Mouse (Mus musculus): ENCODE measurements around the gene Cnbd2. TPM values are rescaled to one million over a fixed set of nuclear protein-coding genes. Genes with fewer than 3 reads are reported as not detected.

The Cnbd2 gene
- polyA plus RNA-seq (2017; shearing (Covaris generic)): 1 to 10 TPM; 5.3 to 7.5 (median 5.8) TPM

- ATAC-seq: peak; percentile 93
Observed at GRCm38 (mm10) chr2:156312297-156312897, at the start of gene Cnbd2, which contains the start of gene Scand1. Gene Cnbd2 (plus strand): TSS chr2:156312299. Gene Scand1 (minus strand): TSS chr2:156312704.

- peak; percentile 55 for ATAC-seq
Observed at GRCm38 (mm10) chr2:156263204-156263893, 48.8 kb upstream of the Cnbd2 start.

- no peak for ATAC-seq
Observed at GRCm38 (mm10) chr2:156267636-156268035, 44.5 kb upstream of the Cnbd2 start.

GRCm38 (mm10) chr2:156272553-156272952 lies 39.5 kb upstream of the Cnbd2 start:
- ATAC-seq: no peak

- peak; percentile 87 for ATAC-seq
Observed at GRCm38 (mm10) chr2:156278226-156279017, 33.7 kb upstream of the Cnbd2 start.

- no peak for ATAC-seq
Observed at GRCm38 (mm10) chr2:156281227-156281626, 30.9 kb upstream of the Cnbd2 start.

GRCm38 (mm10) chr2:156285161-156285560 lies 26.9 kb upstream of the Cnbd2 start:
- ATAC-seq: no peak

GRCm38 (mm10) chr2:156286733-156287132 lies 25.4 kb upstream of the Cnbd2 start:
- no peak for ATAC-seq

GRCm38 (mm10) chr2:156288222-156288621 lies 23.9 kb upstream of the Cnbd2 start:
- ATAC-seq: no peak

- no peak for ATAC-seq
Observed at GRCm38 (mm10) chr2:156289552-156290160, 22.4 kb upstream of the Cnbd2 start.

- ATAC-seq: no peak
Observed at GRCm38 (mm10) chr2:156291998-156292397, 20.1 kb upstream of the Cnbd2 start.

GRCm38 (mm10) chr2:156295601-156296063 lies 16.5 kb upstream of the Cnbd2 start:
- ATAC-seq: no peak

- ATAC-seq: no peak
Observed at GRCm38 (mm10) chr2:156296190-156296589, 15.9 kb upstream of the Cnbd2 start.

GRCm38 (mm10) chr2:156297653-156298052 lies 14.4 kb upstream of the Cnbd2 start:
- no peak for ATAC-seq

- ATAC-seq: no peak
Observed at GRCm38 (mm10) chr2:156298458-156298857, 13.6 kb upstream of the Cnbd2 start.

GRCm38 (mm10) chr2:156302063-156302462 lies 10.0 kb upstream of the Cnbd2 start:
- ATAC-seq: no peak

GRCm38 (mm10) chr2:156304351-156304750 lies 7.7 kb upstream of the Cnbd2 start:
- no peak for ATAC-seq

- peak; percentile 61 for ATAC-seq
Observed at GRCm38 (mm10) chr2:156305818-156306217, 6.3 kb upstream of the Cnbd2 start.

- ATAC-seq: no peak
Observed at GRCm38 (mm10) chr2:156307261-156307660, 4.8 kb upstream of the Cnbd2 start.

GRCm38 (mm10) chr2:156309948-156310347 lies 2.2 kb upstream of the Cnbd2 start:
- no peak for ATAC-seq

- ATAC-seq: no peak
Observed at GRCm38 (mm10) chr2:156310455-156310854, 1.6 kb upstream of the Cnbd2 start.

- no peak for ATAC-seq
Observed at GRCm38 (mm10) chr2:156310945-156311344, 1.2 kb upstream of the Cnbd2 start.

- ATAC-seq: peak; percentile 32
Observed at GRCm38 (mm10) chr2:156311441-156311840, 658 bp upstream of the Cnbd2 start.
